Mouse (Mus musculus): ENCODE data around the gene Znrf2. TPM values are rescaled to one million over a fixed set of nuclear protein-coding genes. Genes with fewer than 3 reads are reported as not detected.

The Znrf2 gene
- polyA plus RNA-seq (2012; rRNA removed): 10.4 and 12.0 TPM in 2 replicates

DNA sequence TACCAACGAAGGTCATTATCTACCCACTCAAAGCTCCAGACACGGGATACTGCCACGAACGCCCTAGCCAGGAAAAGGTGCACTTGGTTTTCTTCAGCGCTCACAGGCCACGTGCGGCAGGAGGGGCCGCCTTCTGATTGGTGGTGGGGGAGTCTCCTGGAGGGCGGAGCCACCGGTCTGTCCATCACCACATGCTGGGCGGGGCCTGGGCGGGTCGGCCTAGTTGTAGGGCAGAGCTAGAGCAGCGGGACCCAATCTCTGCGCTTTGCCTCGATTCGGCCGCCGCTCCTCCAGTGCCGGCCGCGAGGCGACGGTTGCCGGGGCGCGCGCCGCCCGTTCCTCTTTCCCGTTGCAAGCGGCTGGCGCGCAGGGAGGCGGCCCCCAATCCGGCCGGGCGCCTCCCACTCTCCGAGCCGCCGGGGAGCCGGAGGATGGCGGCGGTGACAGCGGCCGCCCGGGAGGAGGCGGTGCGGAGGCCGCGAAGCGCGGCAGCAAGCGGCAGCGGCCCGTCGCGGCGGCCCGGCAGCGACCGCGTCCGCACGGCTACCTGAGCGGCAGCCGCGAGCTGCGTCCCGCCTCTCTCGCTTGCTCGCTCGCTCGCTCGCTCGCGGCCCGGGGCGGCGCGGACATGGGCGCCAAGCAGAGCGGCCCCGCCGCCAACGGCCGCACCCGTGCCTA, at the start of gene Znrf2:
TSS of gene Znrf2 (plus strand) at position 529 of the 678 bp plus-strand sequence.
- peak; percentile 91 for DNase-seq (ENCODE audit: low spot score)

DNA sequence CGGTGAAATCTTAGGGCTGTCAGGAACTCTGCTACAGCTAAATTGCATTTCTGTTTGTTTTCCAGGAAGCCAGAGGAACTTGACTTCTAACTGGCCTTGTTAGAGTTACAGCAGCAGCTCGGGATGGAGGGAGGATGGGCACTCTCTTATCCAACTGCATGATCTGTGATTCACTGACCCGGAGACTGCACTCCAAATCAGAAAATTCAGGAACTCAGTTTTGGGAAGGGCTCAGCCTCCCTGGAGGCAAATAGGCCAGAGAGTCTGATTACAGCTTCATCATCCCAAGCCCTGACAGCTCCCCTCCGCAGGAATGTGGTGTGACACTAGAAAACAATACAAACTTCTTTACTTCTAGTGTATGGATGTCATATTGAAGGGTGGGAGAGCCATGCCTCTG, 49.0 kb upstream of the Znrf2 start:
- no peak for DNase-seq (ENCODE audit: low spot score)

DNA sequence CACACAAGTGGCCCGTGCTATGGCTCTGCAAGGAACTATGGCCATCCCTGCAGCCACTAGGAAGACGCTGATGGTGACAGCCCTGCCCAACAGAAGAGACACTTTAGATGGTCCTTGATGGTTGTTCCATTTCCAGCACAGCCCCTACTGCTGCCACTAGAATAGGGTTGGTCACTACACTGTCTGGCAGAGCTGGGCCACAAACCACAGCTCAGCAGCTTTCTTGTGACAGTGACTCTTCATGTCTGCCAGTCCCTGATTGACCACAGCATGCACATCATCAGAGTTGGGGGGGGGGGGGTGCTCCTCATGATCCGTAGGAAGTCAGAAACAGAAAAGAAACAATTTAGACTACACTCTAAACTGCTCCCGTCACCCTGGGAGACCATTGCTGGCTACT, 46.0 kb upstream of the Znrf2 start:
- DNase-seq (ENCODE audit: low spot score): no peak

DNA sequence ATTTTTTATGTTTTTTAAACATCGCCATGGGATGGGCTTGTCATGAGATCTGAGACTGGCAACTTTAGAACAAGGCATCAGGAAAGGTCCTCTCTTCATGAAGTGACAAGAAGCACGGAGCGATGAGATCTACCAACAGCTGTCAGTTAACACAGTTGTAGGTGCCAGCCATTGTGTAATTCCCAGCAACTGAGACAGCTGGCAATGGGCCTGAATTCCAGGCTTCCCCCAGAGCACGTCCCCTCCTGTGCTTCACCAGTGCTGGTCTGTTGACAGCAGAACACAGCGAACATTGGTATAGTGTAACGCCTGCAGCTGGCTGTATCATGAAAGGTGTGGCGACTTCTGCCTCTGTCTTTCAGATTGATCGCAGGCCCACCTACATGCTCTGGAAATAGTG, 45.5 kb upstream of the Znrf2 start:
- no peak for DNase-seq (ENCODE audit: low spot score)

DNA sequence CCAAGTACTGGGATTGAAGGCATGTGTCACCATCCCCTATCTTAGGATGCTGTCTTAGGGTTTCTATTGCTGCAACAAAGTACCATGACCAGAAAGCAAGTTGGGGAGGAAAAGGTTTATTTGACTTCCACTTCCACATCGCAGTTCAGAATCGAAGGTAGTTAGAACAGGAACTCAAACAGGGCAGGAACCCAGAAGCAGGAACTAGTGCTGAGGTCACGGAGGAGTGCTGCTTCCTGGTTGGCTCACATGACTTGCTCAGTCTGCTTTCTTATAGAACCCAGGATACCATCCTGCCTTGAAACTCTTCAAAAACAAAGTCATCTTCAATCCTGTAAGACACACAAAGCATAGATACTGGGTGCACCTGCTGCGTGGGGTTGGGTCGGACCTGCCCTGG, 44.6 kb upstream of the Znrf2 start:
- DNase-seq (ENCODE audit: low spot score): no peak

DNA sequence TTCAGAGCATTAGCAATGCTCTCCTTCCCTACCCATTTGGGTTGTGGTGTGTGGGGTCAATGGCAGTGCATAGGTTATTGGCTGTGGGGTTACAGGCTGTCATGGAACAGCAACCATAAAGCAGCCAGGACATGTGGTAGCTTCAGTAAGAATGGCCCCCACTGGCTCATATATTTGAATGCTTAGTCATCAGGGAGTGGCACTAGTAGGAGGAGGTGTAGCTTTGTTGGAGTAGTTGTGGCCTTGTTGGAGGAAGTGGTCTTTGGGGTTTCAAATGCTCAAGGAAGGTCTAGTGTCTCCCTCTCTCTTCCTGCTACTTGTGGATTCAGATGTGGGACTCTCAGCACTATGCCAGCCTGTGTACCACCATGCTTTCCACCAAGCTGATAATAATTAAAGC, 41.0 kb upstream of the Znrf2 start:
- DNase-seq (ENCODE audit: low spot score): no peak

DNA sequence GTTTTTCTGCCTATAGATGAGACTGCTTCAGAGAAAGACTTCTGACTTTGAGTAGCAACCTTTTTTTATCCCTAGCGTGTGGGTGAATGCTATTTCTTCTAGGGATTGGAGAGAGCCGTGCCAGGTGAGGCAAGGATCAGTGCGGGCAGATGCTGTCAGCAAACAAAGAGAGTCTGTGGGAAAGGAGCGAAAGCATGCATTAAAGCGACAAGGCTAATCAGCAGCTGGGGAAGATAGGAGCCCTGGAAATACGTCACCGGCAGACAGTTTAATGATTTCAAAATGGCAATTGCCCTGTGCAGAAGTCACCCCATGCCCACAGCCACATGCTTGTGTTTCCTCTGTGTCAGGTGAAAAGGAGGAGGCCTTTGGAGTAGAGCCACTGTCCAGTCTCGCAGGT, 39.1 kb upstream of the Znrf2 start:
- DNase-seq (ENCODE audit: low spot score): no peak

DNA sequence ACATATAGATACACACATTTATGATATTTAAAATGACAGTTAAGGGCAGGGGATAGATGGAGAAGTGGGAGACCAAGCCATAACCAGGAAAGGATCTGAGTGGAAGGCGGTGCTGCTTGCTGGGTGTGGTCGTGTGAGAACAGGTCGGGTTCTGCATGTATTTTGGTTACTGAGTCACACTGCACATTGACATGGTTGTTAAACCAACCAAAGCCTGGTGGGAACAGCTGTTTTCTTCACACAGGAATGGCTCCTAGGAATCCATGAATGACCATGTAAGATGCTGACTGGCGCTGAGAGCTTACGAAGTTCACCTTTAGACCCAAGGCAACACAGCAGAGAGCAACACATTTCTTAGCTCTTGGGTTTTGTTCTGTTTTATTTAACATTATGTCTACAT, 36.7 kb upstream of the Znrf2 start:
- DNase-seq (ENCODE audit: low spot score): no peak

DNA sequence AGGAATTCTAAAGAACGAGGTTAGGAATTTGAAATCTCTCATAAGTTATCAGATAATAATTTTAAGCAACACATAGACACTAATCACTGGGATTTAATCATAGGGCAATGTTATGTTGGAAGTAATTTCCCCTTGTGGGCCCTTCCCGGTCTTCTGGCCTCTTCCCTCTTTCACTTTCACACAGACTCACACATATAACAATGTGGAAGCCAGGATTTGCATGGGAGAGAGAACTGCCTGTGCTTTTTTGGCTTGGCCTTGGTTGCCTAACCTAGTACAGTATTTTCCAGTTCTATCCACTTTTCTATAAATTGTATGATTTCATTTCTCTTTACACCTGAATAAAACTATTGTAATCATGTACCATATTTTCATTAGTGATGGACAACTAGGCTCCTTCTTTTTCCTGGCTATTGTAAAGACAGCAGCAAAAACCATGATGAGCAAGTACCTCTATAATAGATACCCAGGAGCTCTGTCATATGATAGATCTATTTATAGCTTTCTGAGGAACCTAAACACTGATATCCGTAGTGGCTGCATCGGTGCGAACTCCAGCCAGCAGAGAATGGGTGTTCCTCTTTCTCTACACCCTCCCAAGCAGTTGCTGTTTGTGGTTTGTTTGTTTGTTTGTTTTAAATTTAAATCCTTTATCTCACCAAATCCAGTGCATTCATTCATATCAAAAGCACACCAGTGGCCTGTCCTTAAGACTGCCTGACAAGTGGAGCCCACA, 36.0 kb upstream of the Znrf2 start:
- no peak for DNase-seq (ENCODE audit: low spot score)

DNA sequence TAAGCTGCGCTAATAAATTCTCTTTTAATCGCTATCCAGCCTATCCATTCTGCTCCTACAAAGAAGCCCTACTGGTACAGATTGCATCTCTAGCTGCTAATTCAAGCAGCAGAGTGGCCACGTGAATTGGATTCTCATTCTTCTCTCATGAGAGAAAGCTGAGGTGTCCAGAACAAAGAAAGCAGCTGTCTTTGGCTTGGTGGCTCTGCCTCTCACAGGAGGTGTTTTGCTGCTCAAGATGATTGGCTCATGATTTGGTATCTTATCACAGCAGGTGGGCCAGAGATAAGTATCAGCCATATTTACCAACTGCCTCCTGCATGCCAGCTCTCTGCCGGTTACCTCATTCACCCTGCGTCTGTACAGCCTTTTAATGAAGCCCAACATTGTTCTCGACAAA, 34.8 kb upstream of the Znrf2 start:
- DNase-seq (ENCODE audit: low spot score): no peak

DNA sequence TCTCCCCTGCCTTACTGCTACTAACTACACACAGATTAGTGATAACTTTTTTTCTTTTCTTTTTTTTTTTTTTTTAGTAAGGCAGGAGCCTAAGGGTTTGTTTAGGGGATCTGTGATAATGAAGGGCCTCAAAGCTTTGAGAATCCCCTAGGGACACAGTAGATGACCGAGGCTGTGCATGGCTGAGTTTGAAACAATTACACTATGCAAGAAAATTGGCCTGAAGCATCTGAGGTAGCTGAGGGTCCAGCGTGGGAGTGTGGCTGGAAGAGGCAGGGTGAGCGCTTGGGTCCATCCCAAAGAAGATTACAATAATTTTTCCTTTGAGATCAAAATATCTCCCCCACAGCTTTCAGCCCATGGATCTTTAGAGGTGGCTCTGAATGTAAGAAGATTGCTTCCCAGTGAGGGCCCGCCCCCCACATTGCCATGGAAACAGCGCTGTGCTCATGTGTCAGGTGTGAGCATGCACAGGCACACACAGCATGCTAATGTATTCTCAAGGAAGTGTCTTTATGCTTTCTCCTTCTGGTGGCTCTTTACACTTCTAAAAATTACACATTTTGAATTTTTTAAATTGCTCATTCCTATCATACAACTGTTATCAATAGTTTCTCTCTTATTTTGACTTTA, 31.5 kb upstream of the Znrf2 start:
- DNase-seq (ENCODE audit: low spot score): no peak

DNA sequence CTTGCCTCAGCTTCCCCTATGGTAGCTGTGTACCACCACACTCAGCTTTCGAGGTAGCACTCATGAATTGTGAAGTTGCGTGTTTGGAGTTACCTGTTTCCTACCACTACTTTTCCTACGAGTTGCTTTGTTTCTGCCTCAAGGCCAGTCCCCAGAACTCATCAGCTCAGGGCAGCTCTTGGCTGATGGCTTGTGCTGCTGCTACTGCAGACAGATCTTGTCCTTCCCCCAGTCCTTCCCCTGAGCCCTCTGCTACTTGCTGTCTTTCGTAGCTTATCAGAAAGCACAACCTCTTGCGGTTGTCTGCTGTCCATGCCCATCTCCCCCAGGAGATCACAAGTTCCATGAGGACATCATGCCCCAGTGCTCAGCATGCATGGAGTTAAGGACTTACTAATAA, 29.9 kb upstream of the Znrf2 start:
- no peak for DNase-seq (ENCODE audit: low spot score)

DNA sequence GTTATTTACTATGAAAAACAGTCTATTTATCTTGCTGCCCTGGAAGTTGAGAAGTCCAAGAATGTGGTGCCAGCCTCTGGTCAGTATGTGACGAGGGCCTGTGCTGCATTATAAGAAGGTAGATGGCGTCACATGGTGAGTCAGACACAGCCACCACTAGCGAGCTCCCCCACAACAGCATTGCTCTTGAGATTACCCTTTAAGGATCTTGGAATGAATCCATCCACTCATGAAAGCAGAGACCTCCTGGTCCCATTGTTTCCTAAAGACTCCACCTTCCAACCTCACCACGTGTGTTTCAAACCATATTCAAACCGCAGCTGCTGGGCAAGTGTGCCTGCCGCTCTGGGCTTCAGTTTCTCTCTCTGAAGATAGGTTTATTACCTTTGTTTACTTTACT, 28.2 kb upstream of the Znrf2 start:
- no peak for DNase-seq (ENCODE audit: low spot score)

DNA sequence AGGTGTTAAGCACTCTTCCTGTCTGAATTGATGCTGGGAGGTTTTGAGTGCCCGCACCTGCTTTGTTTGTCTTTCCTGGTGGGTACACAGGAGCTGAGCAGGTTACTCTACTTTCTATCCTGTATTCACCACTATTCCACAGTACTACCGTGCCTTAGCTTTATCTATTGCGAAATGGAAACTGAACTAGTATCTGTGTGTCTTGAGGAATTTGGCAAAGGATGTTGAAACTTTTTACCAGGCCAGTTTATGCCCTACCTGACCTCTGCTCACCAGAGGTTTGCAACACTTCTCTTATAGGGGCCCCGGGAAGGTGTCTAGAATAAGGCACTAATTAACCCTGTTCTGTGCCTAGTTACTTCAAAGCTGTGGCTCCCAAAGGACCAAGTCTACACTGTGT, 27.6 kb upstream of the Znrf2 start:
- DNase-seq (ENCODE audit: low spot score): no peak

DNA sequence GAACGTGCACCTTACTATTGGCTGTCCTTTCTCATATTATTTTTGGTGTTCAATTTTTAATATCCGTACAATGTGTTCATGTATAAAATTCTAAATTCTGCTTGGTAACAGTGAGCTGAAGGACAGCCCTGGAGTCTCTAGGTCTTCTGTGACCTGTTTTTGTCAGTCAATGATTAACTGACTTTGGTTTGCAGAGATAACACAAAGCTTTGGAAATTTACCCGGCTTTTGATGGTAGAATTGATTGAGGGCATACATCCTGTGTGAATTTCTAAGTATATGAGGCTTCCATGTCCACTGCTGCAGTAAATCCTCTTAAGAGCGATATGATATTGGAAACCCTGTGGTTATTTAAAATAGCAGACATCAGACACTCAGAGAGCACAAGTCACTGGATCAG, 26.6 kb upstream of the Znrf2 start:
- no peak for DNase-seq (ENCODE audit: low spot score)

DNA sequence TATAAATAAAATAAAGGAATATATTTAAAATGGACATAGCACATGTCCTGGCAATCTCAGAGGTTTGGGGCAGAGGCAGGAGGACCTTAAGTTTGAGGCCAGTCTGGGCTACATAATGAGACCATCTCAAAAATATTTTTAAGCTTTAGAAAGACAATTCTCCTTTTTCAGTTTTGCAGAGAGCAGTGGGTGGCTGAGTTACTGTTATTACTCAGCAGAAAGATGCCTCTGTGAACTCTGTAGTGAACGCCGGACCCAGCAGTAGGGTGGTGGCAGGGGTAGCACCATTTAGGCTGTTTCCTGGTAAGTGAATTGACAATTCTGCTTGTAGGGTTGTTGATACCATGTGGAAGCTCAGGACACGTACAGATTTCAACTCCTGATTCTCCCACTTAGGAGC, 22.9 kb upstream of the Znrf2 start:
- DNase-seq (ENCODE audit: low spot score): no peak

DNA sequence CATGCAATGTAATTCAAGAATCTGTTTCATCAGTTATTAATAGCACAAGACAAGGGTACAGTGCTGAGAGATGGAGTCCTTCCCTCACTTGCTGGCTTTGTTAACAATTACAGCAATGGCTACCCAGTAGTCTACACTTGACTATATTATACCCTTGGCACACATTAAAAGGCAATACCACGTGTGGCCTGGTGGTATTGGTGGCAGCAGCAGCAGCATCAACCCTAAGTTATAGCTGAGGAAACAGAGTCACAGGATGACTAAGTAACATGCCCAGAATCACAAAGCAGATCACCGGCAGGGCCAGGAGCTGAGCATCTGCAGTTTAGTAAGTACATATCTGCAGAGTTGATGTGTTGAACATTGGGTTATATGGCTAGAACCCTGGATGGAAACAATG, 22.3 kb upstream of the Znrf2 start:
- DNase-seq (ENCODE audit: low spot score): no peak

DNA sequence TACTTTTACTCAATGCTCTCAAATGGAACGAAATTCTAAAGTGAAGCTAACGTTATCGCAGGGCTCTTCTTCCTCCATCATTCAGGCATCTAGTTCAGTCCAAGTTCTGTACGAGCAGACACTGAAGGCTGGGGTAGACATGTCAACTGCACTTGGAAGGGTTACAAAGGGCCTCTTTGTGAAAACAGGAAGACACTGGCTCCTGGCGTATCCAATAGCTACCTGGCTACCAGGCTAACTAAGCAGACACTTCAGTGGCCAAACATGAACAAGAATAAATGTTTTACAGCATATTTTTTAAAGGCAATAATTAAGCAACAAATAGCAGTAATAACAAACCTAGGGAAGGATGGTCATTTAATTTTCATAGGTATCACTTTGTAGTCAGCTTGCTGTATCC, 21.7 kb upstream of the Znrf2 start:
- DNase-seq (ENCODE audit: low spot score): no peak

DNA sequence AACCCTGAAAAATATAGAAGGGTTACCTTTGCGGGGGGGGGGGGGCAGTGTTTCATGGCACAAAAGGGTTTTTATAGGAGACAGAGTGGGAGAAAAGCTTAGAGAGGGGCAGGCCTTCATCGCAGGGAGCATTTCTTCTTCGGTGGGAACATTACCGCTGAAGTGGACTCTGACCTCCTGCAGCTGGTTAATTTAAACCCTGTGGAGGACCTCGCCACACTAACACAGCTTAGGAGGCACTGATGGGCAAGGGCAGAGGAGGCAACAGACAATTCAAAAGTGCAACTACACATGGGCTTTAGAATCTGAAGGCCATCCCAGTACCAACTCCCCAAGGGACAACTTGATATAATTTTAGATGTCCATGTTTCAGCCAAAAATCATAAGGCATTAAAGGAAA, 20.7 kb upstream of the Znrf2 start:
- no peak for DNase-seq (ENCODE audit: low spot score)

DNA sequence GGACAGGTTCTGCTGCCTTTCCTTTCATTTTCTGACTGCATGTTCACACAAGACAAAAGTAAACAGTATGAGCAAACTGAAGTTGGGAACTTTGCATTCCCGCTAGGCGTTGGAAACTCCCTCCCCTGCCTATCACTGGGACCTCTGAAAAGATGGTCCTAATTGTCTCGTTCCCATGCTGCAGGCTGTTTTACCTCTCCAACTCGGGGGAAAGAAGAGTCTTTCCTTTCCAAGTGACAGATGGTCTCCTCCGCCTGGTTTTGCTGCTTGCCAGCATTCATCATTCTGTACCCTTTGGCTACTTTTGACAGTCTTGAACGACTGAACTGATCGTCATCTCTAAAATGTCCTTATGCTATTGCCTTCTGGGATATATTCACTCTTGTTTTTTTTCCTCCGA, 14.4 kb upstream of the Znrf2 start:
- no peak for DNase-seq (ENCODE audit: low spot score)

DNA sequence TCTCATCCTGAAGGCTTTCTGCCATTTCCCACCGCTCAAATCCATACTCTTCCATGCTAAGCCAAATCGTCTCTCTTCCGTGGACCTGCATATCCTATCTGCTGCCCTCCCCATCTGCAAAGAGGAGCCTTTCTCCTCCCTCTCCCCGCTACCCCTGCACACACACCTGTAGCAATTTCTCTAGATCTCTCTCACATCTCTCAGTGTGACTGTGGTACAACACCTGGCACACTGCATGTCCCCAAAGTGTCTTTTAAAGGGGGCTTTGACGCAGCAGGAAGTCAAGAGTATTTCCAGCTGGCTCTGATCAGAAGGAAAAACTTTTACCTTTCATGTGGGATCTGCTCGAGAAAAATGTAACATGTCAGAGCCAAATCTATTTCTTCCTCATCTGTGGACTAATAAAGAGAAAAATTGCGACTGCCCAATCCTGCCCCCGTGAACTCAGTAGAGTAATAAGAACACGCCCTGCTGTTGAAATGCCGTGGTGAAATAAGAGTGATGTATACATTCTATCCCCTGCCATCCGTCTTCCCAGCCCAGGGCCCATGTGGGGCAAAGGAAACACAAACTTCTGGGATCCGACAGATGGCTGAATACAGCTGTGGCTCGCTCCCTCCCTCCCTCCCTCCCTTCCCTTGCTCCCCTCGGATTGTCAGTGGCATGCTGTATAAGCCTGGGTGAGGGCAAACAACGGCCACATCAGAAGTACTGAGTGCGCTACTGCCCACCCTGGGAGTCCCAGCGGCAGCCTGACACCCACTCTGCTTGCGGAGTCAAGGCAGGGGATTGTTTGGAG, 12.5 kb upstream of the Znrf2 start:
- no peak for DNase-seq (ENCODE audit: low spot score)

DNA sequence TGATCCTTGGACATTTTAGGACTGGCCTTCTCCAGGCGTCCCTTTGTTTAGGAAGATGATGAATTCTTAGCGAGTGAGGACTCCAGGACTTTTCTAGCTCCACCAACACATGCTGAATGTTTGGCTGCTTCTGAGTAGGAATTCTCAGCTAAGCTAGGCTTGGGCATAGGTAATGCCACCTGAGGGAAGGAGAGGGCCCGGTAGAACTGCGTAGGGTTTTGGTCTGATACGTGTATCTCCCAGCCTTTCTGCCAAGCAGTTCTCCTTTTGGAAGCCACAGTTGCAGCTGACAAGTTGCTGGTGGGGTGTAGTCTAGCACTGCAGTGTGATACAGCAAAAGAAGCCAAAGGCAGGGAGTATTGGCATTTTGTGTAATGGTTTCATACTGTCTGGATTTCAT, 10.9 kb upstream of the Znrf2 start:
- DNase-seq (ENCODE audit: low spot score): no peak

Measured in urinary bladder, adult 2 months (tissue).